Mouse (Mus musculus) liver, embryonic 13.5 days (tissue): Measurements from ENCODE around the gene Cspg4. TPM values are rescaled to one million over a fixed set of nuclear protein-coding genes. Genes with fewer than 3 reads are reported as not detected.
A peak's percentile ranks its signal among the peaks of the same experiment; 100 is the strongest.

Source experiments
- ATAC-seq: fragments of 200-750 bp; cut with Nextera tagmentation; 2 replicates; pipeline ENCODE4 v1.8.0; 2017; ENCODE audit warnings: low read depth, mild to moderate bottlenecking, moderate number of reproducible peaks, moderate library complexity
- DNase-seq: peaks from one replicate; pipeline ENCODE4 v3.0.0; 2022
- H3K27ac ChIP-seq: fragments of 300-500 bp; sonication (generic); 2 replicates; pipeline ENCODE4 v1.5.1; 2015; ENCODE audit warnings: moderate library complexity, mild to moderate bottlenecking, inconsistent platforms
- H3K27me3 ChIP-seq: fragments of 300-500 bp; sonication (generic); 2 replicates; pipeline ENCODE4 v1.6.1; 2015; ENCODE audit warnings: mild to moderate bottlenecking, inconsistent platforms
- H3K36me3 ChIP-seq: fragments of 300-500 bp; sonication (generic); 2 replicates; pipeline ENCODE4 v1.6.1; 2015; ENCODE audit warnings: mild to moderate bottlenecking, inconsistent platforms
- H3K4me1 ChIP-seq: fragments of 300-500 bp; sonication (generic); replicated peaks from 2 replicates; pipeline ENCODE4 v1.6.1; 2015; ENCODE audit warnings: inconsistent platforms
- H3K4me2 ChIP-seq: fragments of 300-500 bp; sonication (generic); 2 replicates; pipeline ENCODE4 v1.6.1; 2015; ENCODE audit warnings: inconsistent platforms, mild to moderate bottlenecking, moderate library complexity
- H3K4me3 ChIP-seq: fragments of 300-500 bp; sonication (generic); replicated peaks from 2 replicates; pipeline ENCODE4 v1.5.1; 2015; ENCODE audit warnings: mild to moderate bottlenecking, inconsistent platforms
- H3K9ac ChIP-seq: fragments of 300-500 bp; sonication (generic); 2 replicates; pipeline ENCODE4 v1.6.1; 2015; ENCODE audit warnings: mild to moderate bottlenecking, inconsistent platforms
- H3K9me3 ChIP-seq: fragments of 300-500 bp; sonication (generic); replicated peaks from 2 replicates; pipeline ENCODE4 v1.6.1; 2016; ENCODE audit warnings: inconsistent platforms
- WGBS: fragments of 180-500 bp; shearing (Covaris S2); methylation state at CpG from one replicate; pipeline ENCODE4 v1.1.7; 2015; ENCODE audit not compliant: insufficient replicate concordance; 5-methylcytosine and 5-hydroxymethylcytosine counted together
- polyA plus RNA-seq: library from polyadenylated mRNA; unstranded; fragments of >200 nt; fragmentation: Nextera tagmentation; extraction: Ambion mirVana; gene quantifications from 2 replicates; pipeline ENCODE4 v1.2.1, GENCODE M21; 2015

The Cspg4 gene
- polyA plus RNA-seq, 1 experiment from 2014 or later = 0.35 TPM

GRCm38 (mm10) chr9:56881539-56882082, 16.8 kb downstream of the Cspg4 start:
- Histone ChIP-seq H3K4me2 (no peak overlapping the region), H3K27ac (no peak overlapping the region), H3K4me1 (no peaks in the 10 kb centered on the region; the same call in 1 of the 2 replicates), H3K36me3 (no peaks in the 10 kb centered on the region), H3K27me3 (no peaks in the 10 kb centered on the region), H3K4me3 (no peak overlapping the region), H3K9me3 (no peaks in the 10 kb centered on the region), H3K9ac (no peak overlapping the region)
- DNase-seq (no peak), ATAC-seq (no peak)
- 70% methylated on average over 3 of the region's 3 CpGs for WGBS

- Histone ChIP-seq H3K4me1 (no peaks in the 10 kb centered on the region; the same call in 1 of the 2 replicates), H3K9me3 (no peaks in the 10 kb centered on the region), H3K36me3 (no peaks in the 10 kb centered on the region), H3K27ac (no peak overlapping the region), H3K27me3 (no peaks in the 10 kb centered on the region), H3K4me2 (no peak overlapping the region), H3K4me3 (no peak overlapping the region), H3K9ac (no peak overlapping the region)
- no peak for ATAC-seq
- DNase-seq = no peak
- WGBS = 50% methylated on average over 4 of the region's 4 CpGs
These were observed 17.4 kb downstream of the Cspg4 start for GRCm38 (mm10) chr9:56882283-56882682.

- ATAC-seq (no peak), DNase-seq (no peak)
- 51% methylated on average over 12 of the region's 12 CpGs for WGBS
- Histone ChIP-seq H3K27ac (no peak overlapping the region), H3K36me3 (no peaks in the 10 kb centered on the region), H3K4me1 (no peaks in the 10 kb centered on the region; the same call in 1 of the 2 replicates), H3K9ac (no peak overlapping the region), H3K9me3 (no peaks in the 10 kb centered on the region), H3K4me2 (no peak overlapping the region), H3K4me3 (no peak overlapping the region), H3K27me3 (no peaks in the 10 kb centered on the region)
These were observed 18.0 kb downstream of the Cspg4 start for GRCm38 (mm10) chr9:56882818-56883217.

GRCm38 (mm10) chr9:56883470-56883869, 18.6 kb downstream of the Cspg4 start:
- 66% methylated on average over 7 of the region's 7 CpGs for WGBS
- H3K27ac ChIP-seq = no peak overlapping the region
- no peaks in the 10 kb centered on the region; the same call in 1 of the 2 replicates for H3K4me1 ChIP-seq

GRCm38 (mm10) chr9:56884328-56884727, 19.5 kb downstream of the Cspg4 start:
- DNase-seq (no peak), ATAC-seq (no peak)
- H3K4me2 ChIP-seq = no peak overlapping the region
- 57% methylated on average over 4 of the region's 4 CpGs for WGBS
- no peaks in the 10 kb centered on the region for H3K9me3 ChIP-seq
- H3K4me3 ChIP-seq = no peak overlapping the region
- no peak overlapping the region for H3K9ac ChIP-seq
- H3K4me1 ChIP-seq = no peaks in the 10 kb centered on the region; the same call in 1 of the 2 replicates
- no peak overlapping the region for H3K27ac ChIP-seq
- no peaks in the 10 kb centered on the region for H3K36me3 ChIP-seq
- H3K27me3 ChIP-seq = no peaks in the 10 kb centered on the region

More at GRCm38 (mm10) chr9:56883470-56883869, 18.6 kb downstream of the Cspg4 start:
- Histone ChIP-seq H3K9me3 (no peaks in the 10 kb centered on the region), H3K4me3 (no peak overlapping the region), H3K27me3 (no peaks in the 10 kb centered on the region), H3K36me3 (no peaks in the 10 kb centered on the region), H3K9ac (no peak overlapping the region), H3K4me2 (no peak overlapping the region)
- ATAC-seq (no peak), DNase-seq (no peak)

- Histone ChIP-seq H3K4me3 (no peak overlapping the region), H3K36me3 (no peaks in the 10 kb centered on the region)
These were observed 21.3 kb downstream of the Cspg4 start for GRCm38 (mm10) chr9:56886113-56886512.

GRCm38 (mm10) chr9:56886601-56887000, 21.8 kb downstream of the Cspg4 start:
- Histone ChIP-seq H3K9me3 (no peaks in the 10 kb centered on the region), H3K4me2 (no peak overlapping the region), H3K27ac (no peak overlapping the region), H3K36me3 (no peaks in the 10 kb centered on the region), H3K27me3 (no peaks in the 10 kb centered on the region), H3K4me3 (no peak overlapping the region), H3K9ac (no peak overlapping the region), H3K4me1 (peaks cover 6% of the 10 kb centered on the region)
- ATAC-seq = no peak
- WGBS = 79% methylated on average over 15 of the region's 15 CpGs
- no peak for DNase-seq

More at GRCm38 (mm10) chr9:56886113-56886512, 21.3 kb downstream of the Cspg4 start:
- Histone ChIP-seq H3K27ac (no peak overlapping the region), H3K9me3 (no peaks in the 10 kb centered on the region), H3K27me3 (no peaks in the 10 kb centered on the region), H3K4me1 (peaks cover 5% of the 10 kb centered on the region; the same call in 1 of the 2 replicates), H3K4me2 (no peak overlapping the region), H3K9ac (no peak overlapping the region)
- 53% methylated on average over 13 of the region's 13 CpGs for WGBS
- DNase-seq (no peak), ATAC-seq (no peak)

GRCm38 (mm10) chr9:56887581-56887980, 22.7 kb downstream of the Cspg4 start:
- Histone ChIP-seq H3K27ac (no peak overlapping the region), H3K9ac (no peak overlapping the region), H3K4me1 (peaks cover 11% of the 10 kb centered on the region), H3K27me3 (no peaks in the 10 kb centered on the region), H3K4me3 (no peak overlapping the region), H3K9me3 (no peaks in the 10 kb centered on the region), H3K4me2 (no peak overlapping the region), H3K36me3 (no peaks in the 10 kb centered on the region)
- DNase-seq = no peak
- no peak for ATAC-seq
- WGBS = 73% methylated on average over 16 of the region's 16 CpGs

GRCm38 (mm10) chr9:56889817-56890216, 25.0 kb downstream of the Cspg4 start:
- no peaks in the 10 kb centered on the region for H3K9me3 ChIP-seq
- H3K4me1 ChIP-seq = peaks cover 11% of the 10 kb centered on the region
- H3K4me2 ChIP-seq = peak overlapping the region; percentile 51
- H3K36me3 ChIP-seq = no peaks in the 10 kb centered on the region
- H3K4me3 ChIP-seq = no peak overlapping the region
- H3K27ac ChIP-seq = no peak overlapping the region
- no peak overlapping the region for H3K9ac ChIP-seq
- no peaks in the 10 kb centered on the region for H3K27me3 ChIP-seq
- 8% methylated on average over 14 of the region's 14 CpGs for WGBS
- ATAC-seq (peak; percentile 53; the same call in 1 of the 2 replicates), DNase-seq (peak; percentile 39)

GRCm38 (mm10) chr9:56890522-56891250, 25.9 kb downstream of the Cspg4 start:
- no peaks in the 10 kb centered on the region for H3K27me3 ChIP-seq
- no peak for ATAC-seq
- H3K36me3 ChIP-seq = no peaks in the 10 kb centered on the region
- H3K9me3 ChIP-seq = no peaks in the 10 kb centered on the region
- no peak overlapping the region for H3K4me2 ChIP-seq
- 52% methylated on average over 11 of the region's 11 CpGs for WGBS
- no peak overlapping the region for H3K9ac ChIP-seq
- peaks cover 11% of the 10 kb centered on the region for H3K4me1 ChIP-seq
- DNase-seq = no peak
- no peak overlapping the region for H3K4me3 ChIP-seq
- no peak overlapping the region for H3K27ac ChIP-seq

- no peak overlapping the region for H3K27ac ChIP-seq
- WGBS = 37% methylated on average over 12 of the region's 12 CpGs
- ATAC-seq = no peak
- no peak overlapping the region for H3K4me3 ChIP-seq
- DNase-seq = peak; percentile 40
- no peaks in the 10 kb centered on the region for H3K27me3 ChIP-seq
- H3K4me2 ChIP-seq = peak overlapping the region; percentile 40
- H3K9me3 ChIP-seq = no peaks in the 10 kb centered on the region
- H3K36me3 ChIP-seq = no peaks in the 10 kb centered on the region
- no peak overlapping the region for H3K9ac ChIP-seq
- peaks cover 11% of the 10 kb centered on the region for H3K4me1 ChIP-seq
These were observed 26.7 kb downstream of the Cspg4 start for GRCm38 (mm10) chr9:56891517-56892011.
